Mouse (Mus musculus): ENCODE data around the gene Gm14569. TPM values are rescaled to one million over a fixed set of nuclear protein-coding genes. Genes with fewer than 3 reads are reported as not detected.

Gm14569 gene
- polyA plus RNA-seq, 1 experiment from 2014 or later: not detected

DNA sequence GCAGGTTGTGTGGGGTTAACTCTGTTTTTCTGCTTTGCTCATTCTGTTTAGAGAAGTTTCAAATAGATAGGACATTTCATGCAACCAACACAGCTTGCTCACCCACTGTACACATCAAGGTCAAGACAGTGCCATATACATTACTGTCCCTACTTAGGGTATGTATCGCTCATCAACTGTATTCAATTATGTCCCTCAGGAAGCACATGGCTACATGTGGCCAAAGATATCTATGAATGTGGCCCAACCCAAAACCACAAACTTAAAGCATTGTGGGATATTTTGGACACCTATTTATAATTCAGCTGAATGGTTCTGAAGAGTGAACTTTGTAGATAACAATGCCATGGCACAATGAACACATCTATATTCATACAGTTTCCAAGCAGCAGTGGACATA is 53.7 kb downstream of the Gm14569 start:
- Histone ChIP-seq H3K9me3 (no peaks in the 10 kb centered on the region), H3K27me3 (no peaks in the 10 kb centered on the region), H3K9ac (no peak overlapping the region), H3K4me3 (no peak overlapping the region), H3K4me1 (no peaks in the 10 kb centered on the region), H3K4me2 (replicated peaks) (no peak overlapping the region), H3K27ac (no peak overlapping the region), H3K36me3 (no peaks in the 10 kb centered on the region)
- 84% methylated on average over 1 of the region's 1 CpGs for WGBS
- ATAC-seq (ENCODE audit: low FRiP score, low read depth): no peak

DNA sequence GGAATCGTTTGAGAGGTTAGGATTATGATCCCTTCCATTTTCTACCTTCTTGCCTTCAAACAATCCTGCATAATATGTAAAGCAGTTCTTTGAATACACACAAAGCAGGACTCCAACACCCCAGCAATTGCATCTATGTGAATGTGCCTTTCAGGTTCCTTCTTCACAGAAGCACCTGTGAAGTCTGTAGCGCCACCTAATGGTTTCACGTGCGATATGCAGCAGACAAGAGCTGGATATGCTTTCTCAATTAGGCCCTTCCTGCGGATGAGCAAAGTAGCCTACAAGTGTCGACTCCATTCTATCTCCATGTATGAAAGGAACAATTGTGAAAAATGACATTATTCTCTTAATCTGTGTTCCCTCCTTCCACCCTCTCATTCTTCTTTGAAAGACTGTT is 56.6 kb downstream of the Gm14569 start:
- no peaks in the 10 kb centered on the region for H3K27me3 ChIP-seq
- H3K4me3 ChIP-seq: no peak overlapping the region
- no peaks in the 10 kb centered on the region for H3K4me1 ChIP-seq
- ATAC-seq (ENCODE audit: low FRiP score, low read depth): no peak
- no peak overlapping the region for H3K27ac ChIP-seq
- H3K4me2 ChIP-seq (replicated peaks): no peak overlapping the region
- WGBS: 46% methylated on average over 6 of the region's 6 CpGs
- H3K9ac ChIP-seq: no peak overlapping the region
- no peaks in the 10 kb centered on the region for H3K36me3 ChIP-seq
- no peaks in the 10 kb centered on the region for H3K9me3 ChIP-seq

DNA sequence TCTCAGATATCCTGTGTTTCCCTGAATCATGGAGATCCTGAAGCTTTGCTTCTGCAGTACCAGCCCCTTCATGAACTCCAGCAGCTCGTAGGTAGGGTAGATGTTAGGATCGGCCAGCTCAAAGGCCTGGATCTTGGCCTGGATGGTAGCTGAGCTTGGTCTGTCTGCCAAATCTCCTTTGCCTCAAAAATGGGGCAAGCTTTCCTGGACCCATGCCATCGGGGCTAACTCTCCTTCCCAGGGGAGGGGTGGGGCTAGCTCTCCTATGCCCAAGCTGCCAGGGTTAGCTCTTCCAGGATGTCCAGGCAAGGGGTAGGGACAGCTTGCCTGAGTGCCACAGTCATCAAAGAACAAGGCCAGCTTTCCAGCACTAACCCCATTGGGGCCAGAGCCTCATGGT is 72.5 kb downstream of the Gm14569 start:
- no peak overlapping the region for H3K9ac ChIP-seq
- no peaks in the 10 kb centered on the region for H3K27me3 ChIP-seq
- H3K36me3 ChIP-seq: no peaks in the 10 kb centered on the region
- no peak overlapping the region for H3K27ac ChIP-seq
- H3K4me2 ChIP-seq (replicated peaks): no peak overlapping the region
- 77% methylated on average over 3 of the region's 3 CpGs for WGBS
- H3K9me3 ChIP-seq: no peaks in the 10 kb centered on the region
- H3K4me3 ChIP-seq: no peak overlapping the region
- no peak for ATAC-seq (ENCODE audit: low FRiP score, low read depth)
- H3K4me1 ChIP-seq: no peaks in the 10 kb centered on the region

DNA sequence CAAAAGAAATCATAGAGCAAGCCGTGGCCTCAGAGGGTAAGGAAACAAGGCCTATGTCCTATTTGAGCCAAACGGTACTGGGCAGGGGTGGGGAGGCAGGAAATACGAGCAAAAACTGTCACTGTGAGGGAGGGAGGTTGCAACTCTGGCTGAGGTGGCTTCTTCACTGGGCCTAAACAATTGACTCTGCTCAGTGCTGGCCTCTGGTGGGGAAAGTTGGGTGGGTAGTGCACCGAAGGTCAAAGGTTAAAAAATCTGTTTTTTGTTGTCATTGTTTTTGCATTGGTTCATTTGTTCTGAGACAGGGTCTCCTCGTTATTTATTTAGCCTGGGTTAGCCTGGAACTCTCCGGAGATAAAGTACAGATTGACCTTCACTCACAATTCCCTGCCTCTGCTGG is 89.3 kb downstream of the Gm14569 start:
- 60% methylated on average over 6 of the region's 6 CpGs for WGBS

DNA sequence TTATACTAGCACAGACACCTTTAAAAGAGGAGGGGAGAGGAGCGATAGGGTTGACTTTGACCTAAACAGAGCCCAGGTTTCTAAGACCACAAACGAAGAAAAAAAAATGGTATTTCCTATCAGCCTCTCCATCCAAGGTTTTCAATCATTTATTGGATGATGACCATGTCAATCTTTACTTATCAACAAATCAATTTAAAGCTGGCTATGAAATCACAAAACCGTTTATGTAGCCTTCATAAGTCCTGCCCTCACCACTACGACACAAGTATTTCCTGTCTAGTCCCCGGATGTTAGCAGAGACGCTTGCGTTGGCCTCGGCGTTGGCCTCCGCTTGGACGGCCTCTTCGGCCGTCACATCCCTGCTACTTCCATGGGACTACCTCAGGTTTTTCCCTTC is 90.7 kb downstream of the Gm14569 start, which contains the start of gene Gm6268:
Gm6268 (plus strand) TSS at position 301 of the 400 bp plus-strand sequence.
- Histone ChIP-seq H3K27ac (no peak within 1 kb of the TSS), H3K4me3 (no peak within 1 kb of the TSS), H3K4me1 (no peaks in the 10 kb centered on the region), H3K36me3 (no peaks in the 10 kb centered on the region), H3K9me3 (no peaks in the 10 kb centered on the region), H3K4me2 (replicated peaks) (no peak within 1 kb of the TSS), H3K9ac (no peak within 1 kb of the TSS), H3K27me3 (no peaks in the 10 kb centered on the region)
- ATAC-seq (ENCODE audit: low FRiP score, low read depth): no peak
- WGBS: 89% methylated on average over 13 of the region's 13 CpGs

More for the DNA sequence above, 89.3 kb downstream of the Gm14569 start:
- H3K9me3 ChIP-seq: no peaks in the 10 kb centered on the region
- no peaks in the 10 kb centered on the region for H3K27me3 ChIP-seq
- H3K4me2 ChIP-seq (replicated peaks): no peak overlapping the region
- no peak overlapping the region for H3K27ac ChIP-seq
- H3K4me3 ChIP-seq: no peak overlapping the region
- no peak for ATAC-seq (ENCODE audit: low FRiP score, low read depth)
- H3K4me1 ChIP-seq: no peaks in the 10 kb centered on the region
- H3K36me3 ChIP-seq: no peaks in the 10 kb centered on the region
- H3K9ac ChIP-seq: no peak overlapping the region

DNA sequence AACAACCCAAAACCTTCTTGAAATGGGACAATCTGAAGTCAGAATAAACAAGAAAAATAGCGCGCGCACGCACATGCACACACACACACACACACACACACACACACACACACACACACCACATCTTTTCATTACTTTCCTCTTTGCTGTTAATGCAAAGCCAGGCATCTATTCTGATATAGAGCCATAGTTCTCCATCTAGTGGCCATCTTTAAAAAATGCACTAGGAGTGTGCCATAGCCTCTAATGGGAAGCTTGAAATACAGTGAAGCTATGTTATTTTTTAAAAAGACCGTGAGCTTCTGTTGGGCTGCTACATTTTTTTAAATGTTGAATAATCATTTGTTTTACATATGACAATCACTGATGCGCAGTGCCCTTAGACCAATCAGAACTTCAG is 98.4 kb downstream of the Gm14569 start:
- H3K27ac ChIP-seq: no peak overlapping the region
- WGBS: 49% methylated on average over 6 of the region's 6 CpGs
- no peak overlapping the region for H3K4me3 ChIP-seq
- no peaks in the 10 kb centered on the region for H3K36me3 ChIP-seq
- no peak overlapping the region for H3K9ac ChIP-seq
- no peak for ATAC-seq (ENCODE audit: low FRiP score, low read depth)
- H3K9me3 ChIP-seq: no peaks in the 10 kb centered on the region
- H3K27me3 ChIP-seq: no peaks in the 10 kb centered on the region
- no peaks in the 10 kb centered on the region for H3K4me1 ChIP-seq
- no peak overlapping the region for H3K4me2 ChIP-seq (replicated peaks)

DNA sequence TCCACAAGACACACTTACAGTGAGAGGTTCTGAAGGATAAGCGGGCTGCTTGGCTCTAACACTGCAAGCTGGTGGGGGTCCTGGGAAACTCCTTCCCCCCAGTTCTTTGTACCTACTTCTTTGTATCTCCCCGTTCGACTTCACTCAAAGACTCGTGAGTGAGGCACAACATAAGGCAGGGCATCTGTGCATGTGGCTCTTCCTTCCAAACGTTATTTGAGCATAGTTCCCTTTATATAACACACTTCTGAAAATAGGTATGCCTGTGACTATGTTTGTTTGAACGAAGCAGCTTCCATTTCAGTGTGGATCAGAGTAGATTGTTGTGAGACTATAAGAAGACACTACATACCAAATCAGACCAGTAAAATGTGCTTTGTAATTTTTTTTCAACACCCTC is 99.0 kb downstream of the Gm14569 start:
- no peak overlapping the region for H3K4me2 ChIP-seq (replicated peaks)
- no peak overlapping the region for H3K9ac ChIP-seq
- no peaks in the 10 kb centered on the region for H3K9me3 ChIP-seq
- WGBS: 81% methylated on average over 6 of the region's 6 CpGs
- H3K27ac ChIP-seq: no peak overlapping the region
- H3K4me1 ChIP-seq: no peaks in the 10 kb centered on the region
- ATAC-seq (ENCODE audit: low FRiP score, low read depth): no peak
- H3K4me3 ChIP-seq: no peak overlapping the region
- H3K36me3 ChIP-seq: no peaks in the 10 kb centered on the region
- no peaks in the 10 kb centered on the region for H3K27me3 ChIP-seq

DNA sequence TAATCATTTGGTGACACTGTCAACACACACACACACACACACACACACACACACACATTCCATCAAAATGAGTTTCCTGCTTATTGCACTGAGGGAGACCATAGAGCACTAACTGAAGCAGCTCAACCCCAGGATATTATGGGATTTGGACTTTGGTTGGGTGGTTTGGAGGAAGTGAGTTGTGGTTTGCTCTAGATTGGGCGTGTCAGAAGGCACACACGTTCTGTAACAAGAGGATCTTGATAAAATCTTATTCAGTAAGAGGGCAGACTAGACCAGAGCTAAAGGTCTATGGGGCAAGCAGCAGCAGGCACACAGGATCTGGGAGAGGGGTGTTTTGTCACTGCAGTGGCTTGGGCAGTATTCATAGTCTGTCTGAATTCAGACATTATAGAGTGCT is 101.1 kb downstream of the Gm14569 start:
- Histone ChIP-seq H3K9ac (no peak overlapping the region), H3K9me3 (no peaks in the 10 kb centered on the region), H3K36me3 (no peaks in the 10 kb centered on the region), H3K27ac (no peak overlapping the region), H3K27me3 (no peaks in the 10 kb centered on the region), H3K4me3 (no peak overlapping the region), H3K4me1 (no peaks in the 10 kb centered on the region), H3K4me2 (replicated peaks) (no peak overlapping the region)
- ATAC-seq (ENCODE audit: low FRiP score, low read depth): no peak
- WGBS: 48% methylated on average over 2 of the region's 2 CpGs

DNA sequence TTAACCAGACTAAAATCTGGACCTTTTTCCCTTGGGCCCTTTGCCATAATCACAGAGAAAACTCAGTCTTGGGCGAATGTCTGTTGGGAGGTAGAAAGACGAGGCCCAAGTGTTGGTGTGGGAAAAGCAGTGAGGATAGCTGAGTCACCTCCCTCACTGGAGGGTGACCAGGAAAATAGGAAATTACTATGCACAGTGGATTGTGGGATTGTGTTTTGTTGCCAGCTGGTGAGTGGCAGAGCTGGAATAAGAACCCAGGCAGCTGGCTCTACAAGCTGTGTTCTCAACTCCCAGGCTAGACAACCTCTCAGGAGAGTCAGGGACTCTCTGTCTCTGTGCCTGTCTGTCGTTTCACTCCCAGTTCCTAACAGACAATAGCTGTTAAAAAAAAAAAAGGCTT is 101.7 kb downstream of the Gm14569 start:
- 56% methylated on average over 3 of the region's 3 CpGs for WGBS
- ATAC-seq (ENCODE audit: low FRiP score, low read depth): no peak
- no peaks in the 10 kb centered on the region for H3K4me1 ChIP-seq
- H3K36me3 ChIP-seq: no peaks in the 10 kb centered on the region
- H3K4me2 ChIP-seq (replicated peaks): no peak overlapping the region
- H3K27me3 ChIP-seq: no peaks in the 10 kb centered on the region
- no peak overlapping the region for H3K27ac ChIP-seq
- H3K9me3 ChIP-seq: no peaks in the 10 kb centered on the region
- no peak overlapping the region for H3K4me3 ChIP-seq
- H3K9ac ChIP-seq: no peak overlapping the region

DNA sequence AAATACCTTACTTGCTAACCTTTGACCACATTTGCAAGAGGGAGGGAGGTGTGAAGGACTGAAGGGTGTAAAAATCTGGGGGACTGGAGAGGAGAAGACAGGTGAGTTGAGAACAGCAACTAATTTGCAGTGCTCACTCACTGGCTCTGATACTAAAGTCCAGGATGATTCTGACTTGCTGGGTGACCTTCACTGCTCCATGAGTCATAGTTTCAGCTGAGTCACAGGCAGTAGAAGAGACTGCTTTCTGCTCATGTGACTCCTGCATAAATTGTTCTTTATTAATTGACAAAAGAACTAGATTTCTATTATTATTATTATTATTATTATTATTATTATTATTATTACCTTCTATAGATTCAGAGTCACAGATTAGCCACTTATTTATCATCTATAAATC is 106.3 kb downstream of the Gm14569 start:
- Histone ChIP-seq H3K36me3 (no peaks in the 10 kb centered on the region), H3K9me3 (no peaks in the 10 kb centered on the region), H3K27ac (no peak overlapping the region), H3K9ac (no peak overlapping the region), H3K27me3 (no peaks in the 10 kb centered on the region), H3K4me1 (no peaks in the 10 kb centered on the region), H3K4me3 (no peak overlapping the region), H3K4me2 (replicated peaks) (no peak overlapping the region)
- ATAC-seq (ENCODE audit: low FRiP score, low read depth): no peak

Small RNA genes within 50 kb of the gene (microRNA-seq; reads per million reads assigned to microRNA genes)
- not detected for gene Gm44485

Other genes starting within 250 kb of the Gm14569 start
- gene Lonrf3, start 163.5 kb downstream of the Gm14569 start, polyA plus RNA-seq (2015; fragmentation: Nextera tagmentation; extraction: Ambion mirVana): 0.17 and 0.27 TPM in 2 replicates
- gene Gm6268, start 90.5 kb downstream of the Gm14569 start, polyA plus RNA-seq (2015; fragmentation: Nextera tagmentation; extraction: Ambion mirVana): not detected in 2 replicates
- 342 and 349 TPM in 2 replicates for gene Pgrmc1, start 106.4 kb upstream of the Gm14569 start, polyA plus RNA-seq (2015; fragmentation: Nextera tagmentation; extraction: Ambion mirVana)
- 2.8 and 3.1 TPM in 2 replicates for gene Akap17b, start 153.6 kb upstream of the Gm14569 start, polyA plus RNA-seq (2015; fragmentation: Nextera tagmentation; extraction: Ambion mirVana)